Mouse (Mus musculus) cerebellum, adult 11 months (tissue): ENCODE measurements around the gene Adipoq.

Experiments used
- DNase-seq: peaks from one replicate; pipeline ENCODE4 v3.0.0; 2022

Gene Adipoq

DNA sequence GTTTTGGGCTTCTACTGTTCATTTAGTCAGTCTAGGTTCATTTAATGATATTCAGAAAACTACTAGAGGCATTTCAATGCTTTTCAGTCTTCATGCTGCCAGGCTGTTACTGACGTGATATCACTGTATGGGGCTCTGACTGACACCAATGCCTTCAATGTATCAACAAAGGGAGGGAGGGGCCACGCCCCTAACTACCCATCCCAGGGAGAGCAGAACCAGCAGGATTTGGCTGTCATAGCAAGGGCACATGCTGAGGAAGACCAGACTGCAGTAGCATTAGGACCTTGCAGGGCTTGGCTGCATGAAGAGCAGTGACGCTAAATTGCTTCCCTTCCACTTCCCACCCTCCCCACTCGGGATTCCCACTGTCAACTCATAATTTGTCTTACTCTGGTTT lies 29.2 kb upstream of the Adipoq start:
- DNase-seq = no peak

DNA sequence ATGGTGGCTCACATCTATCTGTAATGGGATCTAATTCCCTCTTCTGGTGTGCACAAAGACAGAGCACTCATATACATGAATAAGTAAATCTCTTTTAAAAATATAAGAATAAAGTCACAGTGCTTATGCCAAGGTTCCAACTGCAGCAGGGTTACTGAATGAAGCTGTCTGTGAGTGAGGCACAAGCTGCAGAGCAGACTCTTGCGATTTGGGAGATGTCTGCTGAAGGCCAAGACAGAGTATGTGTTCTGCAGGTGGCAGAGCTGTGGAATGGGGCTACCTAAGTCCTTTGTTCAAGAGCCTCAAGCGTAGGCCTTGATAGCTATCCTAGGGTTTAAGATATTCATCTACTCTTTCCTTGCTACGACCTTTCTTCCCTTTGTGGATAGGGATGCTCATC lies 23.9 kb upstream of the Adipoq start:
- no peak for DNase-seq

DNA sequence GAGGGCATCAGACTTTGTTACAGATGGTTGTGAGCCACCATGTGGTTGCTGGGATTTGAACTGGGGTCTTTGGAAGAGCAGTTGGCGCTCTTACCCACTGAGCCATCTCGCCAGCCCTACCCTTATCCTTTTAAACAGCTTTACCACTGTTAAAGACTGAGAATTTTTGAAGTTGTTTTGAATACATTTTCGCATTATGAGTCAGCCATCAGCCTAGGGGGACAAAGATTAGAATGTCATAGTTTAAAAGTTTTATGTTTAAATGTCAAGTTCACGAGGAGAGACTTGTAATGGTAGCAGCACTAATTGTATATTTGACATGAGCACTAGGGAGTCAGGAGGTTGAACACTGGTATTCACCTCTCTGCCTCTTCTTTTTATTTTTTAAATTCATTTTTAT lies 23.2 kb upstream of the Adipoq start:
- DNase-seq = no peak

DNA sequence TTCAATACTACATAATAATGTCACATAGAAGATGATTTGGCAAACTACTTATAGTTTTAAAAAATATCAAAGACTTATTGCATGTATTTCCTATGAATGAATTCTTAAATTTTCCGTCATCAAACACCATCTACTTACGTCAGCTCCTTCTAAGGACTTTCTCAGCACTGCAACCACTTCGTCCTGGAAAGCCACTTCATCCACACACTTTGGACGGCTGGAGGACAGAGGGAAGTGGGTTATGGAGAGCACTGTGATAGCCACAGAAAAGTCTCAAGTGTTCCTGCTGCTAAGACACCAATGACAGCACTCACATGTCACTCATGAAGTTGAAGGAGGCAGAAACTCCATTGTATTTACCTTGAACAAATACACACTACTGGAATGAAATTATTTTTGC lies 21.9 kb upstream of the Adipoq start:
- no peak for DNase-seq

DNA sequence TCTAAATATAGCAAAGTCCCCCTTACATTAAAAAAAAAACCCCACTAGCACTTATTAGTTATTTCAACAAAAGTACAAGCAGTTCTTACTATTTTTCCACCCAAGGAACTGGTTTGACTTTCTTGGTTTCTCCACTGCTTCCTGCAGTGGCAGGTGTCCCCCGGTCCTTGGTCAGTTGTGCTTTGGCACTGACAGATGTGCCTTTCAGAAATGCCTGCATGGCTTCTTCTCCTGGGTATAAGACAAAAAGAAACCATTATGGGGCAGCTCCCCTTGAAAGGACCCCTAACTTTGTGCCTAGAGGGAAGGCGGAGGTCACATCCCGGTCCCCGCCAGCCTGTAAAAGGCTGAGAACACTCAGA lies 19.0 kb upstream of the Adipoq start:
- no peak for DNase-seq

DNA sequence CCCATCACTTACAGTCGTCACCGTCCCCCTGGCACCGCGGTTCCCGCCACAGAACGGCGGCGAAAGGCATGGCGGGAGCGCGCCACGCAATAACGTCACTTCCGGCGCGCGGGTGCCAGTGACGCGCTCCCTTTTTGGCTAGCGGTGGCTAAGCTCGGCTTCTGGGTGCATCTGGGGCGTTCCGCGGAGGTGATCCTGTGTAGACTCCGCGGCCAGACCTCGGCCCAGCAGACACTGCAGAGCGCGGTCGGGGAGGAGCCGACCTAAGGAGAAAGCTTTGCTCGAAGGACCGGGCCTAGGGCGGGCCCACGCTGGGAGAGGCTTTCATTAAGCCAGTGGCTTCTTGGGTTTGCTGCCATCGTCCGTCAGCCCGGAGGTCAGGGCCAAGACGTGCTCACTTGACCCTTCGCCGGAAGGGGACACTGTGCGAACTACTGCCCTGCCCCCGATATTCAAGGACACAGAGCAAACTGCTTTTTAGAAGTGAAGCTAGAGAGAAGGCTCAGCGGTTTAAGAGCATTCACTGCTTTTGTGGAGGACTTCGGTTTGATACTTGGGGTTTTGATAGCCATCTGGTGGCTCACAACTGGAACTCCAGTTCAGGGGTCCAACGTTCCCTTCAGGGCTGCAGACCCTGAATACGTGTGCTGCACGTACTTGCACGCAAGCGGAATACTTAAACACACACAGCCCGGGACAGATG lies 18.5 kb upstream of the Adipoq start, which contains the start of gene Rfc4:
Gene Rfc4 (minus strand): TSS at position 65 of the 703 bp plus-strand sequence.
- peak; percentile 91 for DNase-seq

DNA sequence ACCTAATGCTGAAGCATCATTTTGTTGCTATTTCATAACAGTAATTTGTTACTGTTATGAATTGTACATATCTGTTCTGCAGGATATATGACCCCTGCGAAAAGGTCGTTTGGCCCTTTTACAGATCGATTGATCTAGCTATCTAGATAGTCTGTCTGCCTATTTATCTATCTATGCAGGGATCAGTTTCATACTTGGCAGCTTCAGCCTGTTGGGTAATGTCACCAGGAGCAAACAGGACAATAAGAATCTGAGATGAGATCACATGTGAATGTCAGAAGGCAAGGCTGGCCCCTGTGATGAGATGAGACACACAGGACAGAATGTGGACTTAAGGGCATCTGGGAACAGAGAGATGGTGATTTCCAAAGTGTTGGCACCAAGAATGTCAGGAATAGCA lies 16.0 kb upstream of the Adipoq start:
- no peak for DNase-seq

DNA sequence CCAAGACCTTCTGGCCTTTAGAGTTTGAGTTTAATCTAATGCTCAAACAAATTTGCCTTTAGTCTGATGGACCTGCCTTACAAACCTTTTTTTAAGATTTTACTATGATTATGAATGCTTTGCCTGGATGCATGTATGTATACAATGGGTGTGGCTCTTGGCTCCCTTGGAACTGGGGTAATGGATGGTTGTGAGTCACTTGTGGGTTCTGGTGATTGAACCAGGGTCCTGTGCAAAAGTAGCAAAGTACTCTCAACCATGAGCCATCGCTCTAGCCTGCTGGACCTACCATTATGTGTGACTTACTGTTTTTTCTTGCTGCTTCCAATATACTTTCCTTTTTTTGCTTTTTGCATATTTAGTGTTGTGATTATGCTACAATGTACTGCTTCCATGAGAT lies 14.0 kb upstream of the Adipoq start:
- DNase-seq = no peak

DNA sequence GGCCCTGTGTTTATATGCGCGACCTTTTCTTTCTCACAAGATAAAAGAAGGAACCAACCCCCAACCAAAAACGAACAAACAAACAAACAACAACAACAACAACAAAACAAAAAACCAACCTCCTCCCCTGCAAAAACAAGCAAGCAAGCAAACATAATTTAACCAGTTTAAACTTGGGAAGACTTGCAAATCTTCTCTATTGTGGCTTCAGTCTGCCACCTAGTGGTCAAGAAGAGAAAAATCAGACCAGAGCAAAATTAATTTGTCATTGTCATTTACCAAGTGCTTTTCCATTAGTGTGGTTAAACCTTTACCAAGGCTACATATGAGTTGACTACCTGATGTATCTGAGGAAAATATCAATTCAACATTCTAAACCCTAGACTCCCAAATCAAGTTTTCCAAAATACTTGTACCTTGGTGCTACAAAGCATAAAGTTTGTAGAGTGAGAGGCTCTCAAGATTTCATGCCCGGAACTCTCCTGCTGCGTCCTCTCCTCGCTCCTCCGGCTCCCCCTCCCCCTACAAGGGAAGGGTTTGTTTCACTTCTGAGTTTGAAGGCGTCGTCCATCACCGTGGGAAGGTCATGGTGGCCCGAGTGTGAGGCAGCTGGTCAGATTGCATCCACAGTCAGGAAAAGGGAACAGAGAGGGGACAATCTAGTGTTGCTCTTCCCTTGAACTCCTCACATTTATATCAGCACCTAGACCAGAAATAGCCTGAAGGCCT lies 10.8 kb upstream of the Adipoq start:
- no peak for DNase-seq

DNA sequence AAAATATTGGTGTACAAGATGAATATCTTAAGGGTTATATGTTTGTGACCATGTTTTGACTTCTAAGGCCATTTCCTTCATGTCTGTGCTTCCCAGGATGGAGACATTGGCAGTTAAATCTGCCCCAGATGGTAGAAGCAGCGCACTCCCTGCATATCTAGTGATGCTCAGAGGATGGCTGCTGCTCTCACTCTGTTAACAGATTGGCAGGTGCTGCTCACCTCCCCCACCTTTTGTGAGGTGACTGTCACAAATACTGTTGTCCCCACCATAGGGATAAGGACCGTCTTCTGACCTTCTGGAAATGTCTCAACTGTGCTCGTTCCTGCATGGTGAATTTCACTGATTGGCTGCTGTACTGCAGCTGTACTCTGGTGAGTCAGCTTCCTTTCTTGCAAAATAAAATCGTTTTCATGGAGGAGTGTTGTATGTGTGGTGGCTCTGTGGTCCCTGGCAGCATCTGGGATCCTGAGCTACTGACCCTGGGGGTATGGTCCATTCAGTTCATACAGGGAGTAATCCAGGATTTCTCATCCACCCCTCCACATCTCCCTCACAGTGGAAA lies 9.8 kb upstream of the Adipoq start:
- no peak for DNase-seq

DNA sequence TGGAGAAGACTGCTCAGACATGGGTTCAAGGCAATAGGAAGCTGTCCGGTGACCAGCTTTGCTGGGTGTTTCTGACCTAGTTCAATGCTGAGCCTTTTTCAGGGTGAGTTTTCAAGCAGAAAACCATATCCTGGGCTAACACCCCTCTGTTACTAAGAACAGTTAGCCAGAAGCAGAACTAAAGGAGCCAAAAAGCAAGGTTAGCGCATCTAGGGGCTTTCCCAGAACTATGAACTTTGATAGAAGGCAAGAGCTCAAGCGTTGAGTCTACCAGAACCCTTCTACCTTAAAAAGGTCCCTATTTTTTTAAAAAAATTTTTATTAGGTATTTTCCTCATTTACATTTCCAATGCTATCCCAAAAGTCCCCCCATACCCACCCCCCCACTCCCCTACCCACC lies 5.4 kb upstream of the Adipoq start:
- no peak for DNase-seq

DNA sequence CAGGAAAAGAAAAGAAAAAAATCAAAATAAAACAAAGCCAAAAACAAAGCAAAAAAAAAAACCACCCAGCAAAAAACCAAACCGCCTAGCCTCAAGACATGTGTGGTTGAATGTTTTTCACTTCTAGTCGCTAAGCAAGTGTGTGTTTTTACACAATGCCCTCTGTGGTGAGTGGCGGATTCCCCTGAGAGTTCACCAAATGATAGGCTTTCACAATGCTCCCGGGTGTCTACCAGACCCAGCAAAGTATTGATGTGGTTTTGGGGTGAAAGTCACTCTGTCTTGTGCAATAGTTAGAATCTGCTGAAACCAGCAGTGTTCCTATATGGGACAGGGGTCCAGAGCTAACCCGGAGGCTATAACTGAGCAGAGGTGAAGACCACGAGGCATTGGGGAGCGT lies 2.0 kb upstream of the Adipoq start:
- DNase-seq = no peak

DNA sequence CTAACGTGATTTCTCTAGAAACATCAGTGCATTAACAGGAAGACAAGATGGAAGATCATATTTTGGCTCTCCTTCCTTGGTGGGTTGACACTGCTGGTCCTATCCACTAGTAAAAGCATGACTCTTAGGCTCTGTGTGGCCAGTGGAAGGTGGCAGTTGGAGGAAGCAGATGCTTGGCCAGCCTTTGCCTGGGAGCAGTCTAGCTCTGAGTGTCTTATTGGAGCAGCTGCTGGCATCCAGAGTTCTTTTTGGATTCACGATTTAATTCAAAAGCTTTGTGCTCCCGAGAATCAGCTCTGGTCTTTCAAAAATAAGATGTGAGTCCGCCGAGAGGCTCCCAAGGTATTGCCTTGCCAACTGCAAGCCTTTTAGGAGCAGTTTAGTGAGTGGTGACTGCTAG lies 1.1 kb upstream of the Adipoq start:
- no peak for DNase-seq

DNA sequence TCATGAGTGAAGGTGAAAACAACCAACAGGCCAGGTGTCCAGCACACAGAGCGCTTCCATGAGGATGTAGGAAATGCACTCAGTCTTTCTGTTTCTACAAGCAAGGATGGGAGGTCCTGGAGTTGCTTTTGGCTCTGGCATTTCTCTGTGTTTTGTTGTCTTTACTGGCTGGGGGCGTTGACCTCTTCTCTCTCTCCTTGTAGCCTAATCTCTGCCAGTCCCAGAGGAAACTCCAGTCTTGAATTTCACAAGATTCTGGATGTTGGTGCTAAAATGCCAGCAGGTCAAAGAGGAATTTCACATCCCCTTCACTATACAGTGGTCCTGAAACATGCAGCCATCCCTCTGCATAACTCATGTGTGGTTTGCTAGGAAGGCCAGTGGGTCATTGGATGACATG lies 2.6 kb downstream of the Adipoq start:
- DNase-seq = no peak

DNA sequence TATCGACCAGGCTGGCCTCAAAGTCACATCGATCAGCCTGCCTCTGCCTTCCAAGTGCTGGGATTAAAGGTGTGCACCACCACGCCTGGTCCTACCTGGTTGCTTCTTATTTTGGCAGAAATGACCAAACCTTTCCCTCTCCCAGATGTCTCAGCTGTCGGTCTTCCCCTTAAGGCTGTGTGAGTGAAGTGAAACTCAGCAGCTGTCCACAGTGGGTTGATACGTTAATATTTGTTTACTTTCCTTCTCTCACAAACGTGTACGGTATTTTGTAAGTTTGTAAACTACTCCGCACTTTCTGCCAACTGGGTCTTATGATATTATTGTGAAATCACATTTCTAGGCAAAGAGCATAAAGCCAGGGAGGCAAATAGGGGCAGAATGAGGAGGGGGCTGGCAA lies 3.1 kb downstream of the Adipoq start:
- DNase-seq = no peak

DNA sequence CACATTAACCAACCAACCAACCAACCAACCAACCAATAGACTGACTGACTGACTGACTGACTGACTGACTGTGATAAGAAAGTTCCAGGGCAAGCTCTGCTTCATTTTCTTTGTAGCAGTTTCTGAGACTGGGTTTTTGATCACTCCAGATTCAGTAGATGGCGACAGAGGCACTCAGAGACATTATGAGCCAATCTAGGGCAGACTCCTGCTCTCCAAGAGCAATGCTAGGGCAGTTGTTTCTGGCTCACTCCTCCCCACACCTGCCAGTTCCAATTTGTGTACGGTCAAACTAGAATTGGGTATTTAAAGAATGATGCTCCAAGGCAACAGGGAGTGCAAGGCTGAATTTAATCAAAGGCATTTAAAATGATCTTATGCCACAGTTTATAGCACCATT lies 5.1 kb downstream of the Adipoq start:
- no peak for DNase-seq

DNA sequence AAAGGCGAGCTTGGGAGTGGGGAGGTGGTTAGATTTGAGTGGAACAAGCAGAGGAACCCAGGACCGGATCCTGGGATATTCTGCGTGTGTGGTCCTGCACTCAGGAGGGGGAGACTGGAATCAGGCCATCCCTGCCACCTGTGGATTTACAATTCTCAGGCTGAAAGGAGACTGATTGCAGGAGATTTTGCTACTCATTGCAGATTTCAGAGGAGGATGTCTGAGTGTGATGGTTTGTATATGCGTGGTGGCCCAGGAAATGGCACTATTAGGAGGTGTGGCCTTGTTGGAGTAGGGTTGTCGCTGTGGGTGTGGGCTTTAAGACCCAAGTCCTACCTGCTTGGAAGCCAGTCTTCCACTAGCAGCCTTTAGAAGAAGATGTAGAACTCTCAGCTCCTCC lies 7.9 kb downstream of the Adipoq start:
- DNase-seq = no peak

DNA sequence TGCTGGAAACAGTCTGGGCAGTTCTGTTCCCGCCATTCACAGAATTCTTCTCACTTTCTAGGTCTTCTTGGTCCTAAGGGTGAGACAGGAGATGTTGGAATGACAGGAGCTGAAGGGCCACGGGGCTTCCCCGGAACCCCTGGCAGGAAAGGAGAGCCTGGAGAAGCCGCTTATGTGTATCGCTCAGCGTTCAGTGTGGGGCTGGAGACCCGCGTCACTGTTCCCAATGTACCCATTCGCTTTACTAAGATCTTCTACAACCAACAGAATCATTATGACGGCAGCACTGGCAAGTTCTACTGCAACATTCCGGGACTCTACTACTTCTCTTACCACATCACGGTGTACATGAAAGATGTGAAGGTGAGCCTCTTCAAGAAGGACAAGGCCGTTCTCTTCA lies 10.7 kb downstream of the Adipoq start:
- no peak for DNase-seq

DNA sequence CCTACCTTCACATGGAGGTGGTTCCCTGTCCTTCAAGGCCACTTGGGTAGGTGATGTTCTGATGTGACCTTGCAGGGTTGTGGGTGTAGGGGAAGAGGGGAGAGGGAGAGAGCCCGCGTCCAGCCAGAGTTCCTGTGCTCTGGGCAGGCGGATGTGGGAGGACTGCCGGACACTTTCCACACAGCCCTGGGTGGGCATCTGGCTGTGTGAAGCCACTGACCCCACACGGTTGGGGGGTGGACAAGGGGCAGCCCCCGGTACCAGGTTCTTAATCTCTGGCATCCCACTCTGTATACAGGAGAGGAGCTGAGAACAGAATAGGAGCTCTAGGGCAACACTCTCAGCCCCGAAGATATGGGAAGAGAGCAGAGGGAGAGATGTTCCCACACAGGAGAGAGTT lies 12.0 kb downstream of the Adipoq start:
- no peak for DNase-seq

DNA sequence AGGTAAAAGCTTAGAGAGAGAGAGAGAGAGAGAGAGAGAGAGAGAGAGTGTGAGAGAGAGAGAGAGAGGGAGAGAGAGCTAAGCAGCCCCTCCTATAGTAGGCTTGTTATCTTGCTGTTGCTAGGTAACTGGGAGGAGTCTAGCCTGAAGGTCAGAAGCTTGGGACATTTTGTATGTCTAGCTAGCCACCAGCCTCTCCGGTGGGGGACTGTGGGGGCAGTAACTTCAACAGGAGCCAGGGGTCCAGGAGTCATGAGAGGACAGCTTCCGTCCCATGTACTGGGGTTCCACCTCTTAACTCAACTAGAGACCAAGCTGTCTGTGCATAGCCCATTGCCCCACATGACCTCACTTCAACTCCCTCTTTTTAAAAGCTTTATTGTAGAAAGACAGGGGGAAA lies 12.6 kb downstream of the Adipoq start:
- DNase-seq = no peak

DNA sequence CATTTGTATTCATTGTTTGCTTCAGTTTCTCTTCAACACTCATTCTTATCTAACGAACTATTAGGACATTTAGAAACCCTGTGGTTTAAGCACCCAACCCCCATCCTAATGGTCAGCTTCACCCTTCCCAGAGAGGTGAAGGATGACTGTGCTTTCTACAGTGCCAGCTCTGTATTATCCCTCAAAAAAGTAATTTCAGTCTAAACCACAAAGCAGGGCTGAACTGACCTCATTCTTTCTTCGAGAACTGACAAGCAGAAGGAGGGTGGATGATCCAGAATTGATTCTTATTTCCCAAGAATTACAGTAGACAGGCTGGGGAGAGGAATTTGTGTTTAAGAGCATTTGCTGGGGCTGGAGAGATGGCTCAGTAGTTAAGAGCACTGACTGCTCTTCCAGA lies 13.4 kb downstream of the Adipoq start:
- no peak for DNase-seq

DNA sequence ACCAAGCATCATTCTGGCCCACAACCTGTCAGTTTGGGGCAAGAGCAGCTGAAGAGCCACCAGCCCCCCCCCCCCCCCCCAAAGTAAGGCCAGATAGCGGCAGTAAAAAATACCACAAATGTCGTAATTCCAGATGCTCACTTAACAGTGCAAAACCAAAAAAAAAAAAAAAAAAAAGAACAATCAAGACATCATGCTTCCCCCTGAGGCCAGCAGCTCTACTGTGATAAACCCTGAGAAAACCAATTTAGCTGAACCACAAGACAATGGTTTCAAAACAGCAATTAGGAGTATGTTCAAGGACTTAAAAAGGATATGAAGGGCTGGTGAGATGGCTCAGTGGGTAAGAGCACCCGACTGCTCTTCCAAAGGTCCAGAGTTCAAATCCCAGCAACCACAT lies 15.8 kb downstream of the Adipoq start:
- no peak for DNase-seq

DNA sequence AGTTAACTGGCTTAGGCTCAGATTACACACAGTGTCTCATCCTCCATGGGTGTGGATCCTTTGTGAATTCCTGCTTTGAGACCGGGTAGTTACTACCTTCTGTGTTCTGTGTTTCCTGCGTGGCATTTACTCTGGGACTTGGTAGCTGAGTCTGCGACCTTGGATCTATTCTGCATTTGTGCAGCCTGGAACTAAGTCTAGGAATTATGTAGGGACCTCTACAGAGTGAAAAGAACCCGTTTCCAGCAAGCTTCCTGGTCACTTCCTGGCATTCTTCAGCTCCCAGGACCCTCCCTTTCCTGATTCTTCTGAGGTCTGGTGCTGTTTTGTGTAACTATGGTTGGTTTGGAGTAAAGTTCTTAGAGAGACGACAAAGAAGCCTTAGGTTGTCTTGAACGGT lies 18.1 kb downstream of the Adipoq start:
- DNase-seq = no peak

DNA sequence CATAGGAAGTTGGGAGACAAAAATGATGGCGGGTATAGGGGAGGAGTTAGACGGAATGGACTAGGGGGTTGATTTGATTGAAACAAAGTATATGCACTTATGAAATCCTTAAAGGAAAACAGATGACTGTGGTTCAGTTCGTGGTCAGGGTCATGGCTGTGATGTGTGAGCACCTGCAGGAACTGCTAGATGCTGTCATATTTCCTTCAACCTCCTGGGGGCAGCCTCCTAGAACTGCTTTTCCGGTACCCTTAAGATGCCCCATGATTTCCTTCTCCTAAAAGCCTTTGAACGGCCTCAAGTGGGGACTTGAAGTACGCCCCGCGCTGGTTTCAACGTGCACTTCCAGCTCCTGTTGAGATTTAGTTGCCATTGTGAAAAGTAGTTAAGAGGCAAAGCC lies 19.1 kb downstream of the Adipoq start:
- no peak for DNase-seq

DNA sequence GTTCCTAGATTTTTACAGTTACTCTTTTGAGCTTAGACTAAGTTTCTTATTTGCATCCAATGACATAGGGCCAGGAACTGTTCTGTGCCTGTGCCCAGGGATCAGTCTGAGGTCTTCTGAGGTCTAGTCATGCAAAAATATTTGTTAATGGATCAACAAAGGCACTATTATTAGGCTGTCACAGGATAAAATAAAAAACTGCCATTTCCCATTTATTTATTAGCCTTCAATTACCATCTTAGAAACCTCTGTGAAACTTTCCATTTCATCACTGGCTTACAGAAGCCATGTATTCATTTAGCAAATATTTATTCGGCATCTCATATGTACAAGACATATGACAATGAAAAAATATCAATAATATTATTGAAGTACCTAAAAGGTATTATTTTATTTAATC lies 20.3 kb downstream of the Adipoq start:
- DNase-seq = no peak
